Mouse (Mus musculus) lung, postnatal 14 days (tissue): Measurements from ENCODE around the gene Erv3.

Source experiments
- DNase-seq: peaks from one replicate; pipeline ENCODE4 v3.0.0; 2021

Gene Erv3

DNA sequence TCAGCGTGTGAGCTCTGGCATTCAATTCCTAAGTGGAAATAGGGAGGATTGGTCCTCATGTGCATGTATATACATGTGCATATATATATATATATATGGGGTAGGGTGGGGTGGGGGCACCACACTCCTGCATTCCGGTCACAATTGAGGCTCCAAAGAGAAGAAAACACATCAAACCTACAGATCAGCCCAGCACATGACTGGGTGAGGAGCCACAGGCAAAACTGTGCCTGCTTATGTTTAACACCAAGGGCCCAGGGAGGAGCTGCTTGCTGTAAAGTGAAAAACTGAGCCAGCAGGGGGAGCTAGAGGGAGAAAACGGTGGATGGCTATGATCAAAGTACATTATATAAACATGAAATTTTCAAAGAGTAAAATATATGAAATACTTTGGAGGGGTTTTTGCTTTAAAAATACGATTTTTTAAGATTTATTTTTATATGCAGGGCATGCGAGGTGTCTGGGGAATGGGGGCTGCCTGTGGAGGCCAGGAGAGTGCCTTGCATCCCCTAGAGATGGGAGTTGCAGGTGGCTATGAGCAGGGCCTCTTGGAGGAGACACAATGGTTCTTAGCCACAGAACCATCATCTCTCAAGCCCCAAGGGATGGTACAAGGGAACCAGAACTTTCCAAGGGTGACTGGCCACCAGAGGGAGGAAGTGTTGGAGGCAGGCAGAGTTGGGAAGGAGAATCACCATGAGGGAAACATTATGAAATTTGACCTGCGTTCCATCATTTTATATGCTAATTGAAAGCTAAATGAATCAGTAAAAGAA lies 38.4 kb downstream of the Erv3 start:
- peak; percentile 93 for DNase-seq

GRCm38 (mm10) chr2:131820088-131820675 lies 39.4 kb downstream of the Erv3 start:
- DNase-seq, result peak; percentile 86

- no peak for DNase-seq
Measured at GRCm38 (mm10) chr2:131814327-131814726, 45.2 kb downstream of the Erv3 start.

- no peak for DNase-seq
Measured at GRCm38 (mm10) chr2:131813437-131813836, 46.1 kb downstream of the Erv3 start.

DNA sequence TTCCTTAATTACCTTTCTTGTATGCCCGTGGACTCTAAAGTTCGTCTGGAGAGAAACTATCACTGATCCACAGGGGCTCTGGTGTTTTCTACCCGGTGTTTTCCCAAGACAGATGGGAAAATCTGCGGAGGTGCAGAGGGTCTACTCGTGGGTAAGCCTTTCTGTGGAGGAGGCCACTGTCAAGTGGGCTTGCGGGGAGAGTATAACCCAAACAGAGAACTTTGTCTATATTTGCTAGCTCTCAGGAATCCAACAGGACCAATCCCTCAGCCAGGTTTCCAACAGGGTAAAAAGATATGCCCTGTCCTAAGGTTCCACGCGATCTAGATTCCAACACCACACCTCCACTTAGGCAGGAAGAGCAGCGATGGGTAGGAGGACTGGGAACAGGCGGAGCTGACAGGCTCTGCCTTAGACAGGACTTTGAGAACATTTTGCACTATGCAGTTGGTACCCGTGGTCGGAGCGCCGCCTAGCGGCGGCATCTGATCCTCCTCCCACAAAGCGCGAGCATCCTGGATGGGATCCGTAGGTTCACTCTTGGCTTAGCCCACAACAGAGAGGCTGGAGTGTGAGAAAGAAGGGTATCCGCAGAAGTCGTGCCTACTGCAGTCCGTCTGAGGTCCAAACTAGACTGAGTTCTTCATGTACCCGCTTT lies 46.9 kb downstream of the Erv3 start:
- DNase-seq, result peak; percentile 75

DNA sequence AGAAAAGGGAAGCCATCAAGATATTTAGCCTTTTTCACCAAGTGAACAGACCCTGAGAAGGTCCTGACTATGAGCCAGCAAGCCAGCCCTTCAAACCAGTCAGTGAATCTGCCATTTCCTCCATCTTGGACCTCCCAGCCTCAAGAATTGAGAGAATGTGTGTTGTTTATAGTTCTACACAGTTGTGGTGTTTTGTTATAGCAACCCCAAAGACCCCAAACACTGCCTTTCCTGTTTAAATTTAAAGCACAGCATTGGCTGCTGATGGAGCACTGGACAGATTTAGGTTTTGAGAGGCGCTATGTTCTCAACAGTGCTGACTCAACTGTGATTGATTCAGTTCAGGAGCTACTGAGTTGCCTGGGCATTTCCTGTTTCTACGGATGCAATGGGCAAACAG lies 47.9 kb downstream of the Erv3 start:
- no peak for DNase-seq

- DNase-seq, result no peak
Measured at GRCm38 (mm10) chr2:131808856-131809255, 50.7 kb downstream of the Erv3 start.

DNA sequence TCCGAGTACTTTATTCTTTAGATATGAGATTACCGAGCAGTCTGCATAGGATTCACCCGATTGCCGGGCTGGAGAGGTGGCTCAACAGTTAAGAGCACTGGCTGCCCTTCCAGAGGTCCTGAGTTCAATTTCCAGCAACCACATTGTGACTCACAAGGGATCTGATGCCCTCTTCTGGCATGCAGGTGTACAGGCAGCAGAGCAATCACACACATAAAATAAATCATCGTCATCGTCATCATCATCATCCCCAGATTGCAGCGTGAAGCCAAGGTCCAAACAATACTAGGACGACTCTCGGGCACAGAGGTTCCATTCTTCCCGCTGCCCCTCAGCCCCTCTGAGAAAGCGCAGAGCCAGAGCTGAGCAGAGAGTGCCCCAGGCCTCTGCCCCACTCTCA lies 51.9 kb downstream of the Erv3 start:
- no peak for DNase-seq

- no peak for DNase-seq
Measured at GRCm38 (mm10) chr2:131806863-131807262, 52.7 kb downstream of the Erv3 start.

- DNase-seq, result no peak
Measured at GRCm38 (mm10) chr2:131805306-131805705, 54.2 kb downstream of the Erv3 start.

DNA sequence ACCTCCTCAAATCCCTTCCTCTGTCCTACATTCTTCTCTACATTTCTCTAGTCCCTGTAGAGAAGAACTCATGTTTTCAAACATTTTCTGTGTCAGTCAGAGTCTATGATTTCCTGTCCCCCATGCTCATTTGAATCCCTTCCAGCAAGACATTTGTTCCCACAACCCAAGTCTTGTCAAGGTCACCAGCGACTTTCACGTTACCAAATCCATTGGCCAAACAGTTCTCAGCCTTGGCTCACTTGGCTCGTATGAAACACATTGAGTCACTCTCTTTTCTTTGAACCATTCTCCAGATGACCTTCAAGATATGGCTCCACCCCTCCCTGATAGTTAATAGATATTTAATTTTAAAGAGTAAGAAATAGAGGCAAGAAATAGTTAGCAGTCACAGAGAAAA lies 55.7 kb downstream of the Erv3 start:
- no peak for DNase-seq
